Mouse (Mus musculus) liver, embryonic 12.5 days (tissue): ENCODE data around the gene Neurl4. TPM values are rescaled to one million over a fixed set of nuclear protein-coding genes. Genes with fewer than 3 reads are reported as not detected.

Experiments
- ATAC-seq: fragments of 200-750 bp; cut with Nextera tagmentation; 2 replicates; pipeline ENCODE4 v1.8.0; 2017; ENCODE audit warnings: moderate number of reproducible peaks, mild to moderate bottlenecking, moderate library complexity
- H3K27ac ChIP-seq: fragments of 300-500 bp; sonication (generic); 2 replicates; pipeline ENCODE4 v1.5.1; 2016; ENCODE audit warnings: mild to moderate bottlenecking
- H3K27me3 ChIP-seq: fragments of 300-500 bp; sonication (generic); replicated peaks from 2 replicates; pipeline ENCODE4 v1.6.1; 2016; ENCODE audit warnings: mild to moderate bottlenecking, moderate library complexity
- H3K36me3 ChIP-seq: fragments of 300-500 bp; sonication (generic); 2 replicates; pipeline ENCODE4 v1.6.1; 2016; ENCODE audit warnings: mild to moderate bottlenecking, moderate library complexity
- H3K4me1 ChIP-seq: fragments of 300-500 bp; sonication (generic); 2 replicates; pipeline ENCODE4 v1.6.1; 2016
- H3K4me2 ChIP-seq: fragments of 300-500 bp; sonication (generic); 2 replicates; pipeline ENCODE4 v1.6.1; 2016; ENCODE audit warnings: mild to moderate bottlenecking, moderate library complexity
- H3K4me3 ChIP-seq: fragments of 300-500 bp; sonication (generic); 2 replicates; pipeline ENCODE4 v1.5.1; 2016; ENCODE audit warnings: mild to moderate bottlenecking, moderate library complexity
- H3K9ac ChIP-seq: fragments of 300-500 bp; sonication (generic); 2 replicates; pipeline ENCODE4 v1.6.1; 2016; ENCODE audit warnings: mild to moderate bottlenecking, moderate library complexity
- H3K9me3 ChIP-seq: fragments of 300-500 bp; sonication (generic); replicated peaks from 2 replicates; pipeline ENCODE4 v1.6.1; 2016; ENCODE audit warnings: mild to moderate bottlenecking, moderate library complexity
- WGBS: fragments of 180-500 bp; shearing (Covaris S2); methylation state at CpG from one replicate; pipeline ENCODE4 v1.1.7; 2016; ENCODE audit not compliant: insufficient replicate concordance; 5-methylcytosine and 5-hydroxymethylcytosine counted together
- polyA plus RNA-seq: library from polyadenylated mRNA; unstranded; fragments of >200 nt; fragmentation: Nextera tagmentation; extraction: Ambion mirVana; gene quantifications from 2 replicates; pipeline ENCODE4 v1.2.1, GENCODE M21; 2016

Gene Neurl4
- polyA plus RNA-seq, 1 experiment from 2014 or later = 5.7 TPM

DNA sequence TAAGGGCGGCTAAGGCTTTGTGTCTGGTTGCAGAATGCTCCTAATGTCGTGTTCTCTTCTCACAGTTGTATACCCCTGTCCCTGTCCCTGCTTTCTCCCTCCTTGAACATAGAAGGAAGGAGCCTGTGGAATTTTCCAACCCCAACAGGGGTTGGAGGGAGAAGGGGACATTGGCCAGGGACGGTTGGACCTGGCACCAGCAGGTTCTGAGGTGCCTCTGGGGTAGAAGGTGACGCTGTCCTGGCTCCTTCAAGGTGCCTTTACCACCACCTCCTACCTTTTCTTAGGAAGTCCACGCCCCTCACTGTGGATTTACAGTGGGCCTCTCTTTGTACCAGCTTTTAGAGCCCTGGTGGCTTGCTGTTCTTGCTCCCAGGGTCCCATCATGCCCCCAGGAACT, 37.0 kb downstream of the Neurl4 start:
- Histone ChIP-seq H3K4me3 (no peak overlapping the region), H3K4me2 (no peak overlapping the region), H3K36me3 (peaks cover 13% of the 10 kb centered on the region), H3K4me1 (peaks cover 38% of the 10 kb centered on the region), H3K27ac (no peak overlapping the region), H3K9ac (no peak overlapping the region), H3K27me3 (peaks cover 83% of the 10 kb centered on the region), H3K9me3 (no peaks in the 10 kb centered on the region)
- ATAC-seq = no peak
- WGBS = 50% methylated on average over 5 of the region's 5 CpGs

DNA sequence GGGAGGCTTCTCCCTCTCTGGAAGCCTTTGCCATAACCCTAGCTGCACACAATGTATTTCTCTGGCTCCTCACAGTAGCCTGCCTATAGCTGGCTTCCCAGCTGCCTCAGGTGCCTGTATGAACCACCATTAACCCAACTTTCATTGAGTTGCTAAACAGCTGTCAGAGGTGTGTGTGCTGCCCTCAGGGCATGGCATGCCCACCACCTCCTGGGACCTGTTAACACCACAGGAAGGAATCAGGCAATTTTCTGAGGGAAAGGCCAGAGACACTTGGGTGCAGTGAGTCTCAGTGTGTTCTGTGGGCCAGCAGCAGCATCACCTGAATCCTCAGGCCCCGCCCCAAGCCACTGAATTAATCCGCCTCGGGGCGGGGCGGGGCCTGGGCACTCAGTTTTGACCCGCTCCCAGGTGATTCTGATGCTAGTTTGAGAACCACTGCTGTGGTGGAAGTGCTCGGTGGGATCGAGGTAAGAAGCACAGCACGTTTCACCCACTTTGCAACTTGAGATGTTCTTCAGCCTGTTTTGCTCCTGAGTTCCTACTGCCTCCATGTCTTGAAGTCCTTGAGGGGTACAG, 37.6 kb downstream of the Neurl4 start:
- H3K27ac ChIP-seq = no peak overlapping the region
- WGBS = 27% methylated on average over 9 of the region's 9 CpGs
- peaks cover 38% of the 10 kb centered on the region for H3K4me1 ChIP-seq
- H3K36me3 ChIP-seq = peaks cover 19% of the 10 kb centered on the region
- no peaks in the 10 kb centered on the region for H3K9me3 ChIP-seq
- no peak for ATAC-seq
- H3K4me3 ChIP-seq = no peak overlapping the region
- no peak overlapping the region for H3K9ac ChIP-seq
- no peak overlapping the region for H3K4me2 ChIP-seq
- peaks cover 89% of the 10 kb centered on the region for H3K27me3 ChIP-seq

DNA sequence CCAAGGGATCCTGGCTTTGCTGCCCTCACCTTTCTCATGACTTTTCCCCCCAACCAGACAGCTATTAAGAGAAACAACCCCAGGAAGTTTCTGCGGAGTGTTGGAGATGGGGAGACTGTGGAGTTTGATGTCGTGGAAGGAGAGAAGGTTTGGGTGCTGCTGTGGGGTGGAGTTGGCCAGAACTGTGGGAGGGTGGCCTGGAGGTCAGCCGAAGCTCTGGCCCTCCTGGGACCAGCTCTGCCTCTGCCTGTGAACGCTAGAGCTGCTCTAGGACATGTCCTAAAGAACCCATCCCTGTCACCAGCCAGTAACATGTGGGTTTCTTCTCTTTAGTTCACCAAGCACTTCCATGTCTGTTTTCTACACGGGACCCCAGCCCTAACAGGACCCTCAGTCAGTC, 38.3 kb downstream of the Neurl4 start:
- no peak overlapping the region for H3K9ac ChIP-seq
- no peak overlapping the region for H3K27ac ChIP-seq
- WGBS = 55% methylated on average over 5 of the region's 5 CpGs
- no peak for ATAC-seq
- peaks cover 96% of the 10 kb centered on the region for H3K27me3 ChIP-seq
- H3K9me3 ChIP-seq = no peaks in the 10 kb centered on the region
- no peak overlapping the region for H3K4me2 ChIP-seq
- peaks cover 26% of the 10 kb centered on the region for H3K36me3 ChIP-seq
- no peak overlapping the region for H3K4me3 ChIP-seq
- peaks cover 34% of the 10 kb centered on the region for H3K4me1 ChIP-seq

DNA sequence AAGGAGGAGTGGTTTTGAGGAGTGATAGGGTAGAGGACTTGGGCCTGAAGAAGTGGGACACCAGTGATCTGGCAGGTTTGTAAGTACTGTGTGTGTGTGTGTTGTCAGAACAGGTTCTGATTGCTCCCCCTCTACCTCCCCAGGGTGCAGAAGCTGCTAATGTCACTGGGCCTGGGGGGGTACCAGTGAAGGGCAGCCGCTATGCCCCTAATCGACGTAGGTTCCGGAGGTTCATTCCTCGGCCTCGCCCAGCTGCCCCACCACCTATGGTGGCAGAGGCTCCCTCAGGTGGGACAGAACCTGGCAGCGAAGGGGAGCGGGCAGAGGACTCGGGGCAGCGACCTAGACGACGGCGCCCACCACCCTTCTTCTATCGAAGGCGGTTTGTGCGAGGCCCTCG, 38.9 kb downstream of the Neurl4 start:
- ATAC-seq = no peak
- Histone ChIP-seq H3K4me3 (no peak overlapping the region), H3K9me3 (no peaks in the 10 kb centered on the region), H3K27me3 (peaks cover 96% of the 10 kb centered on the region), H3K4me1 (peaks cover 34% of the 10 kb centered on the region), H3K36me3 (peaks cover 32% of the 10 kb centered on the region), H3K4me2 (no peak overlapping the region), H3K9ac (no peak overlapping the region), H3K27ac (no peak overlapping the region)
- 86% methylated on average over 17 of the region's 17 CpGs for WGBS

DNA sequence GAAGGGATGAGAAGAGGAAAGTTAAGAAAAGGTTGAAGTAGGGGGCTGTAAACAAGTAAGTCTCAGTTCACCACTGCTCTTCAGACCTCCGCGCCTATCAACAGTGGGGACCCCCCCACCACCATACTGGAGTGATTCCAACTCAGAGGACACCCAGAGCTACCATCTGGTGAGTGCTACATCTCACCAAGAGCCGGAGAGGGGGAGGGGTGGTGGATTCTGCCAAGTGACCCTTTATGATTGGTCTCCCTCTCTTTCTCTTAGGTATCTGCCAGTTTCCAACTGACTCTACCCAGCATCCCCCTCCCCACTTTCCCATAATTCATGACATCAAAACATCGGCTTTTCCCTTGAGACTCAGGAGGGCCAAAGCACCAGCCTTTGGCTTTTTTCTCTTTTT, 40.1 kb downstream of the Neurl4 start:
- no peak overlapping the region for H3K4me3 ChIP-seq
- H3K9me3 ChIP-seq = no peaks in the 10 kb centered on the region
- 68% methylated on average over 4 of the region's 4 CpGs for WGBS
- ATAC-seq = no peak
- no peak overlapping the region for H3K4me2 ChIP-seq
- H3K36me3 ChIP-seq = peaks cover 44% of the 10 kb centered on the region
- H3K27me3 ChIP-seq = peaks cover 96% of the 10 kb centered on the region
- H3K27ac ChIP-seq = no peak overlapping the region
- no peak overlapping the region for H3K9ac ChIP-seq
- peaks cover 34% of the 10 kb centered on the region for H3K4me1 ChIP-seq

DNA sequence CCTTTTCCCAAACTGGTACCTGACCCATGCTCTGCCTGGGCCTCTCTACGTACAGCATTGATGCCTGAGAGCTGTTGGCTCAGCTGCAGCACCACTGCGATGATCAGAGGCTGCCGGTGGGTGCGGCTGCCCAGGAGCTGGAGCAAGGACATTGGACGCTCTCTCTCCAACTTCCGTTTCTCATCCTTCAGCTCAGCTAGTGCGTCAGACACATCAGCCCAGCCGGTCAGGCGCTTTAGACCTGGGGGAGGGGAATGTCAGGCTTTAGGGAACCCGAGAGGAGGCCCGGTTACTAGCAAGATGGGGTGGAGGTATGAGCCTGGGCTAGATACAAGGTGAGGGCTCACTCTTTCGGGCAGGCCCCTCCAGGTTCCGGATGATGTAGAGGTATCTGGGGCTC, 44.3 kb downstream of the Neurl4 start:
- Histone ChIP-seq H3K4me3 (peak overlapping the region; percentile 65), H3K9ac (peak overlapping the region; percentile 78), H3K36me3 (peaks cover 47% of the 10 kb centered on the region), H3K9me3 (no peaks in the 10 kb centered on the region), H3K4me1 (peaks cover 50% of the 10 kb centered on the region), H3K4me2 (peak overlapping the region; percentile 76), H3K27me3 (peaks cover 69% of the 10 kb centered on the region), H3K27ac (peak overlapping the region; percentile 88)
- WGBS = 63% methylated on average over 13 of the region's 13 CpGs
- ATAC-seq = no peak

DNA sequence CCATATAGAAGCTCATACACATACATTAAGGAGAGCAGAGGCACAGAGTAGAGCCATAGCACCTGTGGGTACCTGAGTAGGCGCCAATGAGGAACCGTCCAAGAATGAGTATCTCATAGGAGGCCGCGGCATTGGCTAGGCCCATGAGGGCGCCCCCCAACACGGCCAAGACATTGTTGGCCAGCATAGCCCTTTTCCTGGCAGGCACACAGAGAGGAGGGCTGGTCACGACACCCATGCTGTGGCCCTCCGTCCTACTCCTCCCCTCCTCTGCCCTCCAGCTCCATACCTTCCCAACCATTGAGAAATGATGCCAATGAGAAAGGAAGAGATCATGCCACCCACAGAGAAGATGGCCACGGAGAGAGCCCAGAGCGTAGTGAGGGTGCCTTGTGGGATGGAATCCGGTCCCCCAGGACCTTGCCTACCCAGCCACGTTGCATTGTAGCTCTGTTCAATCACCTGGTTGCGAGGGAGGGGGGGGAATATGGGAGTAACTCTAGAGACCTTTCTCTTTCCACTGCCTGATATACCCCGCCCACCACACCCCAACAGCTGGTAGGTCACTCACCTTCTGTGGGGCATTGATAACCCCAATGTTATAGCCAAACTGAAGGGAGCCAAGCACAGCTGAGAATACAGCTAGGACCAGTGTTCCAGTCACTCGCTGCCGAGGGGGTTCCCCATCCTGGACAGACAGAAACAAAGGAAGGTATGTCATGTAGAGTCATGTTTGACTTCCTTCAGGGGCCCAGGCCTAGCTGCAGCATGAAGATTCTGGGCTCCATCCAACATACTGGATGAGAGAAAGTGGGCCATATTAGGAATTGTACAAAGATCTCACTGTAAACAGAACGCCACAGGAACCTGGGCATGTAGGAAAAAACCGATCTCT, 45.4 kb downstream of the Neurl4 start:
- ATAC-seq = peak; percentile 79
- Histone ChIP-seq H3K27ac (peak overlapping the region; percentile 88), H3K4me3 (peak overlapping the region; percentile 65), H3K9ac (peak overlapping the region; percentile 78), H3K4me1 (peaks cover 50% of the 10 kb centered on the region), H3K4me2 (peak overlapping the region; percentile 76), H3K27me3 (peaks cover 71% of the 10 kb centered on the region), H3K9me3 (no peaks in the 10 kb centered on the region), H3K36me3 (peaks cover 47% of the 10 kb centered on the region)
- WGBS = 71% methylated on average over 18 of the region's 18 CpGs

DNA sequence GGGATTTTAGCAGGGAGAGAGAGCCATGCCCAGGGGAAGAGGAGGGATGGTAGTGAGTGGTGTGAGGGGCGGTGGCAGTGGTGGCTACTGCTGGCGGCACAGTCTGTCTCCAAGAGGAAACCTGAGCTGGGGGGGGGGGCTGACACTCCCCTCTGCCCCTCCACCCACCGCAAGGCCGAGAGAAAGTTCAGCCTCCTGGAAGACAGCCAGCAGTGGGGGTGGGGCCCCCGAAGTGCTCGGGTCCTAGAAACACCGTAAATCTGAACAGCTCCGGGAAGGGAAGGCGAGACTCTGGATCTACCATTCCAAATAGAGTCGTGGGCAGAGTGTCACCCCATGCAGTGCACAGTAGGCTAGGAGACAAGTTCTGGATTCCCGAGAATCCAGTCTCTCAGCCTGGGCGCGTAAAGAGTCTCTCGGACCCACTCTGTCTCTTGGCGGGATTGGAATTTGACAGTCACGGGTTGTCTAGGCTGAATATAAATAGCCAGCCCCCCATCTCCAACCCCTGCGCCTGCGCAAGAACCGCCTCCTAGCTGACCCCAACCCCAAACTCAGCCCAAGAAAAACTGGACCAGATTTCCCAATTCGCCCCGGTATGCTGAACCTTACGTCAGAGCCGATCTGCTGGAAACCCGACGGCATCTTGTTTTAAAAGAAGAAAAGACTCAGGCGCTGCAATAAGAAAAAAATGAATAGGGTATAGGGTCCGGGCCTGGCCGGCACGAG, 46.6 kb downstream of the Neurl4 start:
- H3K27ac ChIP-seq = peak overlapping the region; percentile 88
- WGBS = 14% methylated on average over 29 of the region's 29 CpGs
- H3K4me2 ChIP-seq = peak overlapping the region; percentile 76
- ATAC-seq = 0 out of 2 replicates have a peak, but pooled peaks have one; percentile 0
- peaks cover 37% of the 10 kb centered on the region for H3K36me3 ChIP-seq
- peak overlapping the region; percentile 78 for H3K9ac ChIP-seq
- H3K4me1 ChIP-seq = peaks cover 50% of the 10 kb centered on the region
- peaks cover 72% of the 10 kb centered on the region for H3K27me3 ChIP-seq
- no peaks in the 10 kb centered on the region for H3K9me3 ChIP-seq
- peak overlapping the region; percentile 65 for H3K4me3 ChIP-seq

DNA sequence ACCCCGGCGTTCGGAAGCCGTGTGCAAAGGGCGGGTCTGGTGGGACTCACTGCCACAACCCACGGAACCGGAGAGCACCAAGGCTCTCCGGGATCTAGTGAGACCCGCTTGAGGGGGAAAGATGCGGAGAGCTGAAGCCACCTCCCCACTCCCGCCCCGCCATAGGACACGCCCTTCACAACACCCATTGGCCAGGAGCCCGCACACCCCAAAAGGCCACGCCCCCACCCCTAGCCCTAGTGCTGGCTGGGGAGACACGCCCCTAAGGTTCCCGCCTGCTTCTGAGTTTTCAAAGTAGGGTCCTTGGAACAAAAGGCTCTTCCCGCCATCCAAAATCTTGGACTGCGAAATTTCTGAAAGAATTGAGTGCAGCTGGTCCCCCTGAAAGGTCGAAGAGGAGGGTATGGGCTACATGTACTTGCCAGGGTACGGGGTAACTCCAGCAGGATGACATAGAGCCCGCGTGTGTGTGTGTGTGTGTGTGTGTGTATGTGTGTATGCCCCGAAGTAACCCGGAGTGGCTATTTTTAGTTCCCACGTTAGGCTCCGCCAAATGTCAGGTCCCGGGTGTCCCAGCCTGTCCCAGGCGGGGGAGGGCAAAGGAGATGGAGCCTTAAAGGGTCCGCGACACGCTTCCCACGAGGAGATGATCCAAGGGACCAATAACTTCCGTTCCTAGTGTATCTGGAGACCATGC, 47.3 kb downstream of the Neurl4 start, which contains the start of gene Slc2a4:
Gene Slc2a4 (minus strand): TSS at position 123 of the 697 bp plus-strand sequence.
- Histone ChIP-seq H3K4me3 (peak within 1 kb of the TSS; percentile 65), H3K4me1 (peaks cover 57% of the 10 kb centered on the region), H3K27ac (peak within 1 kb of the TSS; percentile 88), H3K27me3 (peaks cover 72% of the 10 kb centered on the region), H3K9ac (peak within 1 kb of the TSS; percentile 78), H3K36me3 (peaks cover 30% of the 10 kb centered on the region), H3K9me3 (no peaks in the 10 kb centered on the region), H3K4me2 (peak within 1 kb of the TSS; percentile 76)
- peak; percentile 89 for ATAC-seq
- WGBS = 2% methylated on average over 34 of the region's 34 CpGs

DNA sequence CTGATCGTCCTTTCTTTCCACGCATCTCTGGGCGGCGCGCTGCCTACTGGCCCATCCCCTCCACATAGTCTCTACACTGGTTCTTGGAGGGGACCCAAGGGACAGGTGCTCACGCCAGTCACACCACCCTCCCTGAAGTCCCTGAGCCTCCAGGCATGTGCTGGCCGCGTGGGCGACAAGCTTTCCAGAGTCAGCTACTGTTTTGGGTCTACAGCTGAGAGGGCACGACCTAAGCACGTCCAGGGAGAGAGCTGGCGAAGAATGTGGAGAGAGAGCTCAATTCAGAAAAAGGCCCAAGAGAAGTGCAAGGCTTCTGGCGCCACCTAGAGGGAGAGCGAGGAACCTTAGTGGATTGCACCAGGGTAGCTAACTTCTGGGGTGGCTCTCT, 47.9 kb downstream of the Neurl4 start:
- H3K27ac ChIP-seq = peak overlapping the region; percentile 84
- H3K4me2 ChIP-seq = peak overlapping the region; percentile 76
- no peaks in the 10 kb centered on the region for H3K9me3 ChIP-seq
- H3K36me3 ChIP-seq = peaks cover 25% of the 10 kb centered on the region
- under 1% methylated on average over 14 of the region's 14 CpGs for WGBS
- peak overlapping the region; percentile 65 for H3K4me3 ChIP-seq
- H3K4me1 ChIP-seq = peaks cover 62% of the 10 kb centered on the region
- peaks cover 72% of the 10 kb centered on the region for H3K27me3 ChIP-seq
- peak overlapping the region; percentile 67 for H3K9ac ChIP-seq
- peak; percentile 43 for ATAC-seq

DNA sequence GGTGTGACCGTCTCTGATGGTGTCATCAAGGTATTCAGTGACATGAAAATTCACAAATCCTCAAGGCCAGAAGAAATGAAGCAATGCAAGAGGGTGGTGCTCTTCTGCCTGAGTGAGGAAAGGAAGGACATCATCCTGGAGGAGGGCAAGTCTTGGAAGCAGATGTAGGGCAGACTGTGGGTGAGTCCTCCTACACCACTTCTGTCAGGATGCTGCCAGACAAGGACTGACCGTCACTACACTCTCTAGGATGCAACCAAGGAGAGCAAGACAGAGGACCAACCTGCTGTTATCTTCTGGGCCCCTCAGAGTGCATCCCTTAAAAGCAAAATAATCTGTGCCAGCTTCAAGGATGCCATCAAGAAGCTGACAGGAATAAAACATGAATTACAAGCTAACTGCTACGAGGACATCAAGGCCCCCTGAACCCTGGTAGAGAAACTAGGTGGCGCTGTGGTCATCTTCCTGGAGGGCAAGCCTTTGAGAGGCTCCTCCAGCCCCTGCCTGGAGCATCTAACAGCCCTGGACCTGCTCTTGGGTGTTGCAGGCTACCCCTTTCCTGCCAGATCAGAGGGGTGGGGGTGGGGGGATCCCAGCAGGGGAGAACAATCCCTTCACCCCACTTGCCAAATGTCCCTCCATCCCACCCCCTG, 50.1 kb downstream of the Neurl4 start:
- Histone ChIP-seq H3K9me3 (no peaks in the 10 kb centered on the region), H3K4me2 (no peak overlapping the region), H3K27me3 (peaks cover 58% of the 10 kb centered on the region), H3K27ac (no peak overlapping the region), H3K9ac (no peak overlapping the region), H3K4me3 (no peak overlapping the region), H3K36me3 (0 out of 2 replicates have a peak, but pooled peaks cover 3% of the 10 kb centered on the region), H3K4me1 (peaks cover 43% of the 10 kb centered on the region)
- no peak for ATAC-seq
- 32% methylated on average over 4 of the region's 4 CpGs for WGBS
